Mouse (Mus musculus) adrenal gland, postnatal 0 days (tissue): Measurements from ENCODE around the gene Defb18. TPM values are rescaled to one million over a fixed set of nuclear protein-coding genes. Genes with fewer than 3 reads are reported as not detected.

Experiments
- polyA plus RNA-seq: library from polyadenylated mRNA; unstranded; fragments of >200 nt; fragmentation: Nextera tagmentation; extraction: Ambion mirVana; gene quantifications from 2 replicates; pipeline ENCODE4 v1.2.1, GENCODE M21; 2015

Gene Defb18
- not detected in 2 replicates for polyA plus RNA-seq

DNA sequence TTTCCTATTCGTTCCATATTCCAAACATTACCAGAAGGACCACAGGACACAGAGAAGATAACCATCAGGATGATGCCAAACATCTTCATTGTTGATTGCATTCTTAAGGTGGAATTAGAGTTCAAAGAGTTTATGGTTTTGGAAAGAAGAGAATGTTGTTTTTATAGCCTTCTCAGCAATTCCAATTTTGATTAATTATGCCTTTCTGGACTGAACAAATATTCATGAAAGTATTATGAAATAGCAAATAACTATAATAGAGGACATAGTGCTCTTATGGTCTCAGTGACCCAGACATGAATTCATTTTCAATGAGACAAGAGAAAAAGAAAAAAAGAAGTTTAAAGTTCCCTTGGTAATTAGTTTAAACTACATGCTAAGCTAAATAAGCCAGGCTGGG, at the start of gene Defb18:
Gene Defb18, minus strand, starts transcription at position 101 of the 400 bp plus-strand sequence.

DNA sequence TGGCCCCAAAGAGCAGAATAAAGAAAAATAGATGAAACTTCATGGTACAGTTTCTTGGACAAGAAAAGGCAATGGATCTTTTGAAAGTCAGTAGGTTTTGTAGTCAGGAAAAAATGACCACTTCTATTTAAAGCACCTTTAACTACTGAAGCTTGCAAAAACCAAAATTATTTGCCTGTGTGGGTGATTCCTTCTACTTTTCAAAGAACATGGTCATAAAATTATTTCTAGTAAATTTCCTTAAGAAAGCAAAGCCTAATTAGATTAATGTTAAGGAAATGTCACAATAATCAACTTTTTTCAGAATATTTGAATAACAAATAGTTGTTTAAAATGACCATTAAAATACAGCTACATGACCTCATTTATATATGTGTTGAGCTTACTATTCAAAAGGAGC, 27.8 kb upstream of the Defb18 start, which contains the start of gene Defb41:
Gene Defb41, minus strand, starts transcription at position 101 of the 400 bp plus-strand sequence.

Other genes starting within 250 kb of the Defb18 start
- gene Crisp4, start 91.5 kb downstream of the Defb18 start, polyA plus RNA-seq = not detected in 2 replicates
- gene Defb41, start 27.7 kb upstream of the Defb18 start, polyA plus RNA-seq = not detected in 2 replicates